Mouse (Mus musculus): ENCODE results near the gene Pomp. TPM values are rescaled to one million over a fixed set of nuclear protein-coding genes. Genes with fewer than 3 reads are reported as not detected.
"Not testable (repeated sequence)": the region's sequence is repeated elsewhere in the genome, so short reads cannot be mapped to it uniquely, and the experiment has no call there.

The Pomp gene
- polyA plus RNA-seq, 1 experiment from 2014 or later: 522 TPM

DNA sequence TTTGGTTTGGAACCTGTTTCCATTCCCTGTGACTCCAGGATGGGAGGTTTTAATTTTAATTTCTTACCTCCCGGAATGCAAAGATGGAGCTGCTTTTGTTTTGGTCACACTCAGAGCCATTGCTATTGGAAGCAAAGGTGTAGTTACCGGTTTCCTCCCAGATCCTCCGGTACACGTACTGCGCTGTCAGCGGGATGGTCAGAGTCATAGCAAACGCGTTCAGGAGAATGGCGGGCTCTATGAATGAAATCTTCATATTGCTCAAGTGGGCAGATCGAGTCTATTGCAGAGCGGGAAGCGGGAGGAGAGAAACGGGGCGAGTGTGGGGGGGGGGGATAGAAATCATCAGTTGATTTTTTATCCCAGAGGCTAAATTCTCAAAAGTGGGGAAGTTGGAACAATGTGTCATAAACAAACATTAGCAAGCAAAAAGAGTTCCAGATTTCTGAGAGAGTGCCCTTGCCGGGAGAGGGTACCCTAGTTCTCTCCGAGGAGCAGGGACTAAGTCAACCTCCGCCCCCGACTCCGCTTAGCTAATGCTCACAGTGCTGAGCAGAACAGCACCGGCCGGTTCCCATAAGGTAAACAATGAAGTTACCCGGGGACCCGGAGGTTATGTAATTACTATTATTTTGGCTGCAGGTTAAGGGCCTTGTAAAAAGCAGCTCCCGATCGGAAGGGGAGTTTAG, 33.6 kb downstream of the Pomp start:
- Histone ChIP-seq H3K9me3 (no peaks in the 10 kb centered on the region), H3K27ac (peak overlapping the region; percentile 53; the same call in 1 of the 2 replicates), H3K4me3 (replicated peaks) (peak overlapping the region; percentile 67), H3K36me3 (no peaks in the 10 kb centered on the region), H3K4me1 (replicated peaks) (peaks cover 16% of the 10 kb centered on the region), H3K4me2 (replicated peaks) (peak overlapping the region; percentile 92), H3K27me3 (peaks cover 18% of the 10 kb centered on the region; the same call in 1 of the 2 replicates), H3K9ac (replicated peaks) (peak overlapping the region; percentile 70)
- peak; percentile 40; the same call in 1 of the 2 replicates for ATAC-seq
- WGBS: 1% methylated on average over 25 of the region's 25 CpGs

DNA sequence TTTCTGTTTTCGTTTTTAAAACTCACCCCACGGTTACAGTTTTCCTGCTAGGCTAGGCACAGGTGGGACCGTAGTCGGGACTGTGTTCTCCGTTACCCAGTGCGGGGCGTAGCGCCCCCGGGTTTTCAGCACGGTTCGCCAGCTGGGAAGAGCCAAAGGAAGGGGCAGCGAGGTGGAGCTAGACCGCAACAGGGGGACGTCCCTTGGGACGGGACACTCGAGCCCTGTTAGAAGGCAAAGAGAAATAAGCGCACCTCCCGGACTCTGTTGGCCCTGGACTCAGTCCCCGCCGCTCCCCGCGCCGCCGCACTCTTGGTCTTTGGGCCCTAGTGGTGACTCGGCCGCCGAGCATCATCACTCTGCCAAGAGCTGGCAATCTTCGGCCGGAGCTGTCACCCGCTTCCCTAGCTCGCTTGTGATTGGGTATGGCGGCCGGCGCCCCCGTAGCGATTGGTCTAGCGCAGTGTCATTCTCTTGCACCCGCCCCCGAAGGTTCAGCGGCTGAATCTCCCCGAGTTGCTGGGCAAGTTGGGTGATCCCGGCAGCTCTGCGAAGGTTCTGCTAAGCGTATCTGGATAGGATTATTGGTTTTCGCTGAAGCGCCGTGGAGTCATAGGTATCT, 34.3 kb downstream of the Pomp start, which contains the start of gene Slc46a3:
Gene Slc46a3 (minus strand): TSS at position 361 of the 622 bp plus-strand sequence.
- 0% methylated on average over 47 of the region's 47 CpGs for WGBS
- peak; percentile 98 for ATAC-seq
- peak within 1 kb of the TSS; percentile 53; the same call in 1 of the 2 replicates for H3K27ac ChIP-seq
- H3K36me3 ChIP-seq: no peaks in the 10 kb centered on the region
- H3K9ac ChIP-seq (replicated peaks): peak within 1 kb of the TSS; percentile 70
- peaks cover 16% of the 10 kb centered on the region for H3K4me1 ChIP-seq (replicated peaks)
- peaks cover 18% of the 10 kb centered on the region; the same call in 1 of the 2 replicates for H3K27me3 ChIP-seq
- peak within 1 kb of the TSS; percentile 92 for H3K4me2 ChIP-seq (replicated peaks)
- peak within 1 kb of the TSS; percentile 67 for H3K4me3 ChIP-seq (replicated peaks)
- H3K9me3 ChIP-seq: no peaks in the 10 kb centered on the region

DNA sequence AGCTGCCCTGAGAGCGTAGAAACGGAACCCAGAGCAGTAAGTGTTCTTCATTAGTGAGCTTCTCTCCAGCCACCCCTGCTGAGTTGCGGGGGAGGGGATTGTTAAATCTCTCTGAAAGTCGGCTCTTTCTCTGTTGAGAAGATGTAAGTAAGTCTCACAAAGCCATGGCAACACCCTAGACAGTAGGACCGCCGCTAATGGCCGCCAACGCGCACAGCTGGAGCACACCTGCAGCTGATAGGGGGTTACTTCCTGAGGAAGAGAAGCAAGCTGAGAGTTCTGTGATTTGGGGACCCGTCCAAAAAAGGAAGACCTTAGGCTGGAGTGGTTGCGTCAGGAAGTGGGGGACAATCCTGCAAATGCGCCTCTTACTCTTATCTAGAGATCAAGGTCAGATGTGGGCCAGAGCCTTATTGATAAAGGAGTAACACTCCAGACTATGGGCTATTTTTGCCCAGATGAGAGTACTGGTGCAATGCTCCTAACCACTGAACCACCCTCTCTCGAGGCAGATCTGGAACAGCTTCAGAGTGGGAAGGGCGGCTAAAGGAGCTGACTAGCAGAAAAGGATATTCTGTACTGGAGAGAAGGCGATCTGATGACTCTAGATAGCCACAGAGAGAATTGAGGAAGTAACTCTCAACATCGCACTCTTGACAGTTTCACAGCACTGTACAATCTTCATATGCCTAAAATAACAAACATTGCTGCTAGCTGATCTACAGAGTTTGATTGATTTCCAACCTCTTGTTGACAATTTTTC, 35.4 kb downstream of the Pomp start:
- H3K4me3 ChIP-seq (replicated peaks): peak overlapping the region; percentile 67
- WGBS: 26% methylated on average over 16 of the region's 16 CpGs
- H3K36me3 ChIP-seq: no peaks in the 10 kb centered on the region

DNA sequence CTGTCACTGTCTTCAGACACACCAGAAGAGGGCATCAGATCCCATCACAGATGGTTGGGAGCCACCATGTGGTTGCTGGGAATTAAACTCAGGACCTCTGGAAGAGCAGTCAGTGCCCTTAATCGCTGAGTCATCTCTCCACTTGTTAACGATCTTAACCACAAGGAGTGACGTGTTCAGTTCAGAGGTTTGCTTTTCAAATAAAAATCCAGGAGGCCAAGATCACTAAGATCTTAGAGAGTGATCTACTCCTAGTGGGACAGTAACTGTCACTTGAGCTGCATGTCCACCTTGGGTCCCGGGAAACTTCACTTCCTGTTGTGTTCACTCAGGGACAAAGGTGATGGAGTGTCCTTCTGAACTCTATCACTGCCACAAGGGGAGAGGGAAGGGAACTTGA, 36.2 kb downstream of the Pomp start:
- H3K36me3 ChIP-seq; H3K4me2 ChIP-seq (replicated peaks); H3K9ac ChIP-seq (replicated peaks); H3K9me3 ChIP-seq; H3K27ac ChIP-seq; ATAC-seq; H3K4me3 ChIP-seq (replicated peaks): not testable (repeated sequence)
- Histone ChIP-seq H3K27me3 (peaks cover 18% of the 10 kb centered on the region; the same call in 1 of the 2 replicates), H3K4me1 (replicated peaks) (peaks cover 16% of the 10 kb centered on the region)
- WGBS: 86% methylated on average over 4 of the region's 4 CpGs

More for the DNA sequence above, 35.4 kb downstream of the Pomp start:
- Histone ChIP-seq H3K4me2 (replicated peaks) (peak overlapping the region; percentile 92), H3K9ac (replicated peaks) (no peak overlapping the region), H3K9me3 (no peaks in the 10 kb centered on the region), H3K27ac (no peak overlapping the region), H3K4me1 (replicated peaks) (peaks cover 16% of the 10 kb centered on the region), H3K27me3 (peaks cover 18% of the 10 kb centered on the region; the same call in 1 of the 2 replicates)
- no peak for ATAC-seq

DNA sequence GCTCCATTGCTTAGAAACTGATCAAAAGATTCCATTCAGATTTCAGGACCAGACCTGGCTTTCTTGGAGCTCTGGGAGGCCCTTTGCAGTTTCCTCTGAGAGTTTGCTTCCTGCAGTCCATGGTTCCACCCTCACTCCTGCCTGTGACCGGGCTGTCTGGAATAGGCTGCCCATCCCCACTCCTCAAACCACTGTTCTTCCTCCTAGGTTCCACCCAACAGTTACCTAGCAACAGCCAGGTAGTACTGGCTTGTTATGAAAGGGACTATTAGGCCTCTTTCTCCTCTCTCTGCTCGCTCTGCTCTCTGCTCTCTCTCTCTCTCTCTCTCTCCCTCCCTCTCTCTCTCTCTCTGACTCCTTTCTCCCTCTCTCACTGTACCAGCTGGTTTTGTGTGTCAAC, 38.0 kb downstream of the Pomp start:
- H3K27me3 ChIP-seq: peaks cover 10% of the 10 kb centered on the region; the same call in 1 of the 2 replicates
- no peak overlapping the region for H3K9ac ChIP-seq (replicated peaks)
- no peak for ATAC-seq
- H3K4me1 ChIP-seq (replicated peaks): peaks cover 12% of the 10 kb centered on the region
- H3K9me3 ChIP-seq: no peaks in the 10 kb centered on the region
- H3K4me3 ChIP-seq (replicated peaks): no peak overlapping the region
- H3K4me2 ChIP-seq (replicated peaks): no peak overlapping the region
- H3K27ac ChIP-seq: no peak overlapping the region
- 90% methylated on average over 2 of the region's 2 CpGs for WGBS
- no peaks in the 10 kb centered on the region for H3K36me3 ChIP-seq

DNA sequence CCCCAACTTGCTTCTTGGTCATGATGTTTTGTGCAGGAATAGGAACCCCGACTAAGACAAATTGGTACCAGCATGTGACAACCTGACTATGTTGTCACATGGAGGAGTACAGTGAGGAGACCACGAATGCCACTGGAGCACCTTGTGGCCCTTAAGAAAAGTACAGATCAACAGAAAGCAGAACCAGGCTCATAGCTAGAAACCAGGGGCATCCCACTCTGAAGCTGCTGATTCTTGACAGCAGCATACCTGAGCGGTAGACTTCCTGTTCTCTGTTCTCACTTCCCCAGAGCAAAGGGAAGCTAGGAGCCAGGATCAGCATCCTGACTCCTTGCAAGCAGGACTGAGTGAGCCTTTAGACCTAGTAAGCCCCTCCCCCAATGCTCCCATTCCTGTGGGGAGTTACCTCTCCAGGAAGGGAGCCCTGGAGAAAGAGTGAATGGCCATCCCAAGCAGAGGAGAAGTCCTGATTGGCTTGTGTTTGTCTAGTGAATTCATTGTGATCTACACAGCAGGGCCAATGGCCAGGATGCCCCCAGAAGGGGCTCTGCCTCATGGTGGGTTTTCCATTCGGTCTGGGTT, 38.8 kb downstream of the Pomp start:
- Histone ChIP-seq H3K4me3 (replicated peaks) (no peak overlapping the region), H3K4me2 (replicated peaks) (no peak overlapping the region), H3K27ac (no peak overlapping the region), H3K27me3 (peaks cover 7% of the 10 kb centered on the region; the same call in 1 of the 2 replicates), H3K9me3 (no peaks in the 10 kb centered on the region), H3K9ac (replicated peaks) (no peak overlapping the region), H3K4me1 (replicated peaks) (peaks cover 6% of the 10 kb centered on the region; the same call in 1 of the 2 replicates), H3K36me3 (no peaks in the 10 kb centered on the region)
- ATAC-seq: no peak
- 62% methylated on average over 4 of the region's 4 CpGs for WGBS

DNA sequence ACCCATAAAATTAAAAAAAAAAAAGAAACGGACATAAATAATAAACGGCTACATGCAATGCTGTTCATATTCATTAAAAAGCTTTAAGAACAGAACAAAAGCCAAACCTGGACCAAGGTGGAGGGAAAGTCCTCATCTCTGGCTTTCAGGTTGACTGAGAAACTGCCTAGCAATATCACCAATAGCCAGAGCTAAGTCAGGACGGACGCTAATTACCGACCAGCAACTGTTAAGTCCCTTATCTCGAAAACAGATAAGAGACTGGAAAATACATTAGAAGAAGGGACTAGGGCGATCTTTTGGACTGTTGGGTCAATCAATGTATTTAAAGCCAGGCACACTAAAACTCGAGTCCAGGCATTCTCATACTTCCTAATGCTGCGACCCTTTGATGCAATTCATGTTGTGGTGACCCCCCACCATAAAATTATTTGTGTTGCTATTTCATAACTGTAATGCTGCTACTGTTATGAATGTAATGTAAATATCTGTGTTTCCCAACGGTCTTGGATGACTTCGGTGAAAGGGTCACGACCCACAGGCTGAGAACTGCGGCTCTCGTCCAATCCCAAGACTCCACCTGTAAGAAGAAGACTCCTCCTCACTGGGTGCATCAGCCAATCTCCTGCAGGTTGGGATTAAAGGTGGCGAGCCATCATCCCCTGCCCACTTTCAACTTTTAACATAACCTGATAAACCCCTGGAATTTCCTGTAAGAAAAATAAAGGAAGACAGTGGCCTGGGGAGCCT, 41.9 kb downstream of the Pomp start:
- 85% methylated on average over 15 of the region's 15 CpGs for WGBS
- Histone ChIP-seq H3K36me3 (no peaks in the 10 kb centered on the region), H3K4me1 (replicated peaks) (no peaks in the 10 kb centered on the region), H3K9me3 (no peaks in the 10 kb centered on the region), H3K4me3 (replicated peaks) (no peak overlapping the region), H3K27me3 (no peaks in the 10 kb centered on the region), H3K27ac (no peak overlapping the region), H3K4me2 (replicated peaks) (no peak overlapping the region), H3K9ac (replicated peaks) (no peak overlapping the region)
- ATAC-seq: no peak

DNA sequence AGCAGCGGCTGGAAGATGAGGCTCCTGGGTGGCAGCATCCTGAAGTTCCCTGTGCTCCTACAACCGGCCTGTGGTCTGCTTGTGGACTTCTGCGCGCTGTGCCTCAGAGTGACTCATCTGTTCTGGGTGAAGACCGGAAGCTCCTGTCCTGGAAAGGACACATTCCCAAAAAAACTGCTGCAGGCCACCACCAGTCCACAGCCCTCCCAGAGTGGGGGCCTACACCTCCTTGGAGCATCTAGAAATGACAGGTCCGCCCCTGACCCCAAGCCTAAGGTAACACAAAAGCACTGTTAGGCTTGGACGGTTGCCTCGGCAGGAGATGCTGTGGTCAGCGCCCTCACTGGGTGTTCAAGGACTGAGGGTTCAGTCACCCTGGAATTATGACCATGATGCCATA, 42.9 kb downstream of the Pomp start:
- Histone ChIP-seq H3K9ac (replicated peaks) (no peak overlapping the region), H3K27me3 (no peaks in the 10 kb centered on the region), H3K9me3 (no peaks in the 10 kb centered on the region), H3K4me2 (replicated peaks) (no peak overlapping the region), H3K4me3 (replicated peaks) (no peak overlapping the region), H3K4me1 (replicated peaks) (no peaks in the 10 kb centered on the region), H3K36me3 (no peaks in the 10 kb centered on the region), H3K27ac (no peak overlapping the region)
- WGBS: 83% methylated on average over 9 of the region's 9 CpGs
- no peak for ATAC-seq

DNA sequence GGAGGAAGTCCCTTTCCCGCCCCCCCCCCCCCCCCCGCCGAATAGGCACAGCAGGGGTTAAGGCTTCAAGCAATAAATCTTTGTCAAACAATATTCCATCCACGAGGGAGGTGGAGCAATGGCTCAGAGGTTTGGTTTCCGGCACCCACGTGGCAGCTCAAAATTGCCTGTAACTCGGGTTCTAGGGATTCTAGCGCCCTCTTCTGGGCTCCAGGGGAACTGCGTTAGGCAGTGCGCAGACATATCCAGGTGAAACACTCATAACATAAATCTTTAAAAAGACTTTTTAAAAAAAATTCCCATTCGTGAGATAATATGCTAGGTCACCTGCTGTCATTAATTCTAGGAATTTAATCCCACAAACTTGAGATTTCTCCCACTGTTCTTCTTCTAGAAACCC, 46.9 kb downstream of the Pomp start:
- no peak overlapping the region for H3K27ac ChIP-seq
- H3K4me3 ChIP-seq (replicated peaks): no peak overlapping the region
- no peaks in the 10 kb centered on the region for H3K9me3 ChIP-seq
- no peak for ATAC-seq
- no peak overlapping the region for H3K9ac ChIP-seq (replicated peaks)
- no peaks in the 10 kb centered on the region for H3K36me3 ChIP-seq
- H3K27me3 ChIP-seq: no peaks in the 10 kb centered on the region
- H3K4me1 ChIP-seq (replicated peaks): no peaks in the 10 kb centered on the region
- 66% methylated on average over 11 of the region's 11 CpGs for WGBS
- no peak overlapping the region for H3K4me2 ChIP-seq (replicated peaks)

DNA sequence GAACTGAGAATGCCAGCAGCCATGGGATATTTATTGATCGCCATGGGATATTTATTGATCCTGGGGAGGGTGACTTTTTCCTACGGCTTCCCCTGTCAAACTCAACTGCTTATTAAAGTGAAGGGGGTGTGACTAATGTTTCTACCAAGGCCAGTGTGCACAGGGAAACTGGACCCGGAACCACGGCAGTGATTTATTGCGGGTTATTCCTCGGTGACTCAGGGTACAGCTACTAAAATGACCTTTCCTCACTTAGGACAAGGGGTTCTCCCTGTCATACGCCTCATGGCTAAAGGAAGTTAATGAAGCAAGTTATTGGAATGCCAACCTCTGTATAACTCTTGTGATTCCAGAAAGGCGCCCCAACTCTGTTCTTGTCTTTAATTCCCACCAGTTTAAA, 47.6 kb downstream of the Pomp start:
- Histone ChIP-seq H3K9ac (replicated peaks) (no peak overlapping the region), H3K27ac (no peak overlapping the region), H3K4me2 (replicated peaks) (no peak overlapping the region), H3K36me3 (no peaks in the 10 kb centered on the region), H3K9me3 (no peaks in the 10 kb centered on the region), H3K4me3 (replicated peaks) (no peak overlapping the region), H3K4me1 (replicated peaks) (no peaks in the 10 kb centered on the region), H3K27me3 (no peaks in the 10 kb centered on the region)
- no peak for ATAC-seq
- WGBS: 88% methylated on average over 8 of the region's 8 CpGs

DNA sequence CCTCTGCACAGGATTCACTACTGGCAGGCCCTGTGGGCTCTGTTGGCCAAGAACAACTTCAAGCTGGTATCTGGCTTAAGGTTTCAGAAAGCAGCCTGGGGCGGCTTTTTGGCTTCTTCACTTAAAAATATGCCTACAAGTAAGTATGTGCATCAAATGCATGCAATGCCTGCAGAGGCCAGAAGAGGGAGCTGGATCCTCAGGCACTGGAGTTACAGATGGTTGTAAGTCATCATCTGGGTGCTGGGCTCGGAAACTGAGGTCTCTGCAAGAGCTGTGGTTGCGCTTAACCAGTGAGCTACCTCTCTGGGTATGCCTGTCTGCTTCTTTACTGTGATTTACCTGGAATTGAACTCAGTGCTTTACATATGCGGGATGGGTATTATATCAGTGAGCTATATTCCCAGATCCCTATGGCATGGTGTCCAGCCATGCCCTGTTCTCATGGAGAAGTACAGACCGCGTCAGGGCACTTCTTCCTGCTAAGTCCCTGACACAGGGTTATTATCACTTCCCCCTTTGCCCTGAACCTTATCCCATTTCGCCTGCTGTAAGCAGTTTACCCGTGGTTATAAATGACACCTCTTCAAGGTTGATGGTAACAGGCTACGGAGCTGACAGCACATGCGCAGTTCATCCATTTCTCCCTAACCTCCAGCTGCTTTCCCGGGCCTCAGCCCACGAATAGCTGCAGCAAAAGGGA, 50.7 kb downstream of the Pomp start:
- H3K36me3 ChIP-seq: no peaks in the 10 kb centered on the region
- no peaks in the 10 kb centered on the region for H3K27me3 ChIP-seq
- H3K27ac ChIP-seq: no peak overlapping the region
- H3K4me1 ChIP-seq (replicated peaks): no peaks in the 10 kb centered on the region
- no peak overlapping the region for H3K4me2 ChIP-seq (replicated peaks)
- WGBS: 91% methylated on average over 12 of the region's 12 CpGs
- no peaks in the 10 kb centered on the region for H3K9me3 ChIP-seq
- no peak overlapping the region for H3K4me3 ChIP-seq (replicated peaks)
- H3K9ac ChIP-seq (replicated peaks): no peak overlapping the region
- no peak for ATAC-seq
